Mouse (Mus musculus) gastrocnemius, postnatal 14 days (tissue): ENCODE results near the gene Gm20075. TPM values are rescaled to one million over a fixed set of nuclear protein-coding genes. Genes with fewer than 3 reads are reported as not detected.

ENCODE experiments used
- total RNA-seq, 2 experiments: library from RNA; stranded (reverse); gene quantifications; 2 replicates each; pipeline ENCODE4 v1.2.3; 2021

Gene Gm20075
- total RNA-seq, 2 experiments from 2014 or later: 10.1 to 11.8 TPM

Other genes starting within 250 kb of the Gm20075 start
- gene Iqgap2, start 189.5 kb downstream of the Gm20075 start, total RNA-seq: 1 to 10 TPM; 2.4 to 2.7 TPM
- gene Gm17190, start 678 bp upstream of the Gm20075 start, total RNA-seq: not detected
- gene Sv2c, start 51.2 kb upstream of the Gm20075 start, total RNA-seq: under 1 TPM; 0.11 to 0.35 TPM